Mouse (Mus musculus): ENCODE measurements around the gene Fto. TPM values are rescaled to one million over a fixed set of nuclear protein-coding genes. Genes with fewer than 3 reads are reported as not detected.

Gene Fto
- polyA plus RNA-seq, 1 experiment, result 11.9 TPM

- Histone ChIP-seq H3K27ac (ENCODE audit: insufficient read depth, low read length) (no peak overlapping the region), H3K4me1 (ENCODE audit: control insufficient read depth, insufficient read depth, insufficient read length) (no peaks in the 10 kb centered on the region), H3K4me3 (ENCODE audit: extremely low read depth, insufficient read depth, insufficient read length) (no peak overlapping the region), H3K27me3 (ENCODE audit: control insufficient read depth, insufficient read depth, low read length) (no peaks in the 10 kb centered on the region), H3K36me3 (ENCODE audit: control insufficient read depth, insufficient read depth, low read length) (no peaks in the 10 kb centered on the region)
- 88% methylated on average over 11 of the region's 11 CpGs for WGBS
- no peak for DNase-seq (ENCODE audit: low read depth in 1 of 2, low spot score in 2 of 2)
- TF ChIP-seq POLR2A (IDR thresholded peaks at IDR 0.05; ENCODE audit: low read depth, low read length) (no peak), CTCF (IDR thresholded peaks at IDR 0.05; ENCODE audit: extremely low read depth, insufficient read depth, insufficient read length, insufficient replicate concordance) (no peak)
Measured at GRCm38 (mm10) chr8:91501960-91502600, 188.8 kb downstream of the Fto start.

DNA sequence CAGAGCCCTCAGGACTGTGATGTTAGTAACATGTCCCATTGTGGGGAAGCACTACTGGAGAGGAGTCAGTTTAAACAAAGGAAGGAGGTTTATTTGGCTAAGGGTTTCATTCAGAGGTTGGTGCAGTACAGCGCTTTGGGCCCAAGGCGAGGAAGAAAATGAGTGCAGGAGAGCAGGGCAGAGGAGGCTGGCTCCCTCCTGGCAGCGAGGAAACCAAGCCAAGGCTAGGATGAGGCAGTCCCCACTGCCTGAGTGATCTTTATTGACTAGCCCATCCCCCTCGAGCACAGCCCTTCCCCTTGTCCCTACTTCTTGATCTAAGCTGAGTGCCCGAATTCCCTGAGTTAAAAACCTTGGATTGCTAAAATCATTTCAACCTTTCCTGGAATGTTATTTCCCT lies 189.5 kb downstream of the Fto start:
- WGBS, result 90% methylated on average over 5 of the region's 5 CpGs
- Histone ChIP-seq H3K36me3 (ENCODE audit: control insufficient read depth, insufficient read depth, low read length) (no peaks in the 10 kb centered on the region), H3K4me1 (ENCODE audit: control insufficient read depth, insufficient read depth, insufficient read length) (no peaks in the 10 kb centered on the region), H3K4me3 (ENCODE audit: extremely low read depth, insufficient read depth, insufficient read length) (no peak overlapping the region), H3K27ac (ENCODE audit: insufficient read depth, low read length) (no peak overlapping the region), H3K27me3 (ENCODE audit: control insufficient read depth, insufficient read depth, low read length) (no peaks in the 10 kb centered on the region)
- DNase-seq (ENCODE audit: low read depth in 1 of 2, low spot score in 2 of 2), result no peak
- no peak for TF ChIP-seq POLR2A (IDR thresholded peaks at IDR 0.05; ENCODE audit: low read depth, low read length)
- no peak for TF ChIP-seq CTCF (IDR thresholded peaks at IDR 0.05; ENCODE audit: extremely low read depth, insufficient read depth, insufficient read length, insufficient replicate concordance)

GRCm38 (mm10) chr8:91504360-91504759 lies 191.0 kb downstream of the Fto start:
- Histone ChIP-seq H3K4me3 (ENCODE audit: extremely low read depth, insufficient read depth, insufficient read length) (no peak overlapping the region), H3K4me1 (ENCODE audit: control insufficient read depth, insufficient read depth, insufficient read length) (no peaks in the 10 kb centered on the region), H3K27me3 (ENCODE audit: control insufficient read depth, insufficient read depth, low read length) (no peaks in the 10 kb centered on the region), H3K36me3 (ENCODE audit: control insufficient read depth, insufficient read depth, low read length) (no peaks in the 10 kb centered on the region), H3K27ac (ENCODE audit: insufficient read depth, low read length) (no peak overlapping the region)
- WGBS, result 93% methylated on average over 3 of the region's 3 CpGs
- no peak for DNase-seq (ENCODE audit: low read depth in 1 of 2, low spot score in 2 of 2)
- TF ChIP-seq CTCF (IDR thresholded peaks at IDR 0.05; ENCODE audit: extremely low read depth, insufficient read depth, insufficient read length, insufficient replicate concordance) (no peak), POLR2A (IDR thresholded peaks at IDR 0.05; ENCODE audit: low read depth, low read length) (no peak)

DNA sequence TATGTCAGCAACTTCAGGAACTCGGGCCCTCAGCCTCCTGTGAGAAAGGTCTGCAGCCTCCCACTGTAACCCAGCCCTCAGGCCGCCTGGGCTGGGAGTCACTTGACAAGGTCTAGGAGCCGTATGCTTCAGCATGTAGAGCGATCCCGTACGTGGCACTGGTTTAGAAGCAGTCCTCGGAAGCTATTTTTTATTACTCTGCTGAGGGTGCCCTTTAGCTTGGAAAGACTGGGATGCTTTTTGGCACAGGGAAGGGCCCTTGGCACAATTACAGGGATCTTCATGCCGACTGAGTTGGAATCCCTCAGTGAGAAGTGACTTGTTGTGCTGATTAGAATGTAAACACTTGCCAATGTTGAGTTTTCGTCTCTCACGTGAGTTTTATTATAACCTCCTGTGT lies 191.6 kb downstream of the Fto start:
- no peak overlapping the region for H3K4me3 ChIP-seq (ENCODE audit: extremely low read depth, insufficient read depth, insufficient read length)
- no peaks in the 10 kb centered on the region for H3K27me3 ChIP-seq (ENCODE audit: control insufficient read depth, insufficient read depth, low read length)
- no peaks in the 10 kb centered on the region for H3K36me3 ChIP-seq (ENCODE audit: control insufficient read depth, insufficient read depth, low read length)
- 94% methylated on average over 10 of the region's 10 CpGs for WGBS
- no peaks in the 10 kb centered on the region for H3K4me1 ChIP-seq (ENCODE audit: control insufficient read depth, insufficient read depth, insufficient read length)
- TF ChIP-seq CTCF (IDR thresholded peaks at IDR 0.05; ENCODE audit: extremely low read depth, insufficient read depth, insufficient read length, insufficient replicate concordance) (no peak), POLR2A (IDR thresholded peaks at IDR 0.05; ENCODE audit: low read depth, low read length) (no peak)
- H3K27ac ChIP-seq (ENCODE audit: insufficient read depth, low read length), result no peak overlapping the region
- no peak for DNase-seq (ENCODE audit: low read depth in 1 of 2, low spot score in 2 of 2)

DNA sequence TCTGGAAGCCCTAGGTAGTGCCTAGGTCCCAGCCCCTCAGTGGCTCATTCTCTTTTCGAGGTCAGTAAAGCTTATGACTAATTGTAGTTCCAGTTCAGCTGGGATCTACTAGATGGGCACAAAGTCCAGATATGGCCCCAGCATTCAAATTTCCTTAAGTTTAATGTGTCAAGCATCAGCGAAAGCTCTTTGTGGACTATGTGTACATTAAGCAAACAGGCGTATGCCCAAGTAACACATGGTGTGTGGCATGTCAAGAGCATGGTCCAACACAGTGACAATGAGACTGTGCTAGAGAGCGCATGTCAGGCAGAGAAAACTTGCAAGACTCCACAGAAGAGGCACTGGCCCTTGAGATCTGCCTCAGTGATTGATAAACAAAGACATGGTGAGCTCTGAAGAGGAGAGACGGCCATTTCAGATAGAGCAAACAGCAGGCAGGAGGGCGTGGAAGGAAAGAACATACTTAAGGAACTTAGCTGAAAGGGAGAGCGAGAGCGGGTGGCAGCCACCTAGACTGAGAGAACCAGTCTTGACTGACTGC lies 192.2 kb downstream of the Fto start:
- no peaks in the 10 kb centered on the region for H3K36me3 ChIP-seq (ENCODE audit: control insufficient read depth, insufficient read depth, low read length)
- no peak for TF ChIP-seq POLR2A (IDR thresholded peaks at IDR 0.05; ENCODE audit: low read depth, low read length)
- no peak for TF ChIP-seq CTCF (IDR thresholded peaks at IDR 0.05; ENCODE audit: extremely low read depth, insufficient read depth, insufficient read length, insufficient replicate concordance)
- no peaks in the 10 kb centered on the region for H3K27me3 ChIP-seq (ENCODE audit: control insufficient read depth, insufficient read depth, low read length)
- no peak overlapping the region for H3K4me3 ChIP-seq (ENCODE audit: extremely low read depth, insufficient read depth, insufficient read length)
- WGBS, result 91% methylated on average over 8 of the region's 8 CpGs
- no peak overlapping the region for H3K27ac ChIP-seq (ENCODE audit: insufficient read depth, low read length)
- no peak for DNase-seq (ENCODE audit: low read depth in 1 of 2, low spot score in 2 of 2)
- no peaks in the 10 kb centered on the region for H3K4me1 ChIP-seq (ENCODE audit: control insufficient read depth, insufficient read depth, insufficient read length)

GRCm38 (mm10) chr8:91505997-91506672 lies 192.8 kb downstream of the Fto start:
- Histone ChIP-seq H3K4me3 (ENCODE audit: extremely low read depth, insufficient read depth, insufficient read length) (no peak overlapping the region), H3K27me3 (ENCODE audit: control insufficient read depth, insufficient read depth, low read length) (no peaks in the 10 kb centered on the region), H3K4me1 (ENCODE audit: control insufficient read depth, insufficient read depth, insufficient read length) (peaks cover 3% of the 10 kb centered on the region; the same call in 1 of the 2 replicates), H3K27ac (ENCODE audit: insufficient read depth, low read length) (no peak overlapping the region), H3K36me3 (ENCODE audit: control insufficient read depth, insufficient read depth, low read length) (no peaks in the 10 kb centered on the region; the same call in 1 of the 2 replicates)
- no peak for DNase-seq (ENCODE audit: low read depth in 1 of 2, low spot score in 2 of 2)
- WGBS, result 63% methylated on average over 4 of the region's 4 CpGs
- TF ChIP-seq POLR2A (IDR thresholded peaks at IDR 0.05; ENCODE audit: low read depth, low read length), result no peak
- TF ChIP-seq CTCF (IDR thresholded peaks at IDR 0.05; ENCODE audit: extremely low read depth, insufficient read depth, insufficient read length, insufficient replicate concordance), result no peak
